Mouse (Mus musculus) CD4-positive helper T cell, adult 2 months (primary cell): ENCODE measurements around the gene Crp.

Source experiments
- DNase-seq: peaks from one replicate; pipeline ENCODE4 v3.0.0-alpha.2; 2012; ENCODE audit warnings: low read depth, missing footprints, low spot score

The Crp gene

GRCm38 (mm10) chr1:172711962-172712361 is 14.1 kb downstream of the Crp start:
- DNase-seq, result no peak

DNA sequence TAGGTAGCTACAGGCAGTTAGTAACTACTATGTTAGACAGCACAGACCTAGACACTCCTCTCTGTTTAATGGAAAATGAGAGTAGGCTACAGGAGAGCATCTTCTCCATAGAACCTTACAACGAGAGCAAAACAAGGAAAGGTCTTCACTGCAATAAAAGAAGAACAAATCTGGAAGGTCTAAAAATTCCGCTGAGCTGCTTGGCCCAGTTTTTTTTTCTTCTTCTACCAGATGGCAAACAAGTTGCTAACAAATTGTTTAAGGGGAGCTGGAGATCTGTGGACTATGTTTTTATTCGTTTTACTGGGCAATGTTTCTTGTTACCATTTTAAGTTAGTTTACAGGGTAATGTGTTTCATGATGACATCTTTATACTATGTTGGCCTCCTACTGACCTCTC is 53.4 kb downstream of the Crp start:
- DNase-seq, result no peak

DNA sequence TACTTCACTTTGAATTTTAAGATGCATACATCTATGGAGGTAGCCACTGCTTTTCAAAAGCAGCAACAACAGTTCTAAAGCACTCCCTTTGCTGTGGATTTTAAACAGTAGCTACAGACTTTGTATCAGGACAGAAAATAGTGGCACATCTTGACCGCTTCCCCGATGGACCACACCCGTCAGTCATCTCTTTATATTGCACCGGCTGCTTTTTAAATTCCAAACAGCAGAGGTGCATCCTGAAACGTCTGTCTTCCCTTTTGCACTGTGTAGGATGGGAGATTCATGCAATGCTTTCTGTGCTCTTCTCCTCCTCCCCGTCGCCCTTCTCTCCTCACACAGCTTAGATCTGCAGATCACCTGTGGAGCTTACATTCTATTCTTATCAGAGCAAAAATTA is 57.3 kb downstream of the Crp start:
- no peak for DNase-seq

GRCm38 (mm10) chr1:172759525-172759924 is 61.7 kb downstream of the Crp start:
- DNase-seq, result no peak

DNA sequence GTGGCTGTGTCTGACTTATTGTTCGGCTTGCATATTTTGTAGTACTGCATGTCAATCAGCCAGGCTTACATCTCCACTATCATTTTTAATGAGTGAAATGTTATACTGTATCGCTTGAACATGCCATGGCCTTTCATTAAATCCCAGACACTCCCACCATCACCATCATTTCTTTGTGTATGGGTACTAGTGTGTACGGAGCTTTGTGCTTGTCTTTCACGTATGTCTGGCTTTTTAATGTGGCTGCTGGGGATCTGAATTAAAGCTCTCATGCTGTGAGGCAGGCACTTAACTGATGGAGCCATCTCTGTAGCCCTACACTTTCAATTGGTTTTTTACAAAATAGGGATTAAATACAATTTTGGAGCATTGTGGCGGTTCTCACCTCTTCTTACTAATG is 81.3 kb downstream of the Crp start:
- DNase-seq, result no peak

DNA sequence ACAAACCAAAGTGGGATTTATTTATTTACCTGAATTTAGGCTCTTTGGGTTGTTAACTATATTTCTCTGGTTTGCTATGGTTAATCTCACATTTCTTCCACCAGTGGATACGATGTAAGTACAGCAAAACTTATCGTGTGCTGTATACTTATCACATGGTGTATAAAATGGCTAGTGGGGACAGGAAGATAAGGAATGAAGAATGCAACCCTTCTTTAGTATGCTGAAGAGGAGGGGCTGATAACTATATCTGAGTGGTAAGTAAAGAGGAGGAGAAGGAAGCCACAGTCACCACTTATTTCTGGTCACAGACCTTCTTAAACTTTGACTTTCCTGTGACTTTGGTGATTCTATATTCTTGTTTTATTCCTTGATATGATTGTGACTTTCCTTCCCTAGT is 87.5 kb downstream of the Crp start:
- no peak for DNase-seq

GRCm38 (mm10) chr1:172785886-172786285 is 88.0 kb downstream of the Crp start:
- no peak for DNase-seq

- no peak for DNase-seq
Measured at GRCm38 (mm10) chr1:172828975-172829374, 131.1 kb downstream of the Crp start.

GRCm38 (mm10) chr1:172847044-172847761 is 149.3 kb downstream of the Crp start:
- DNase-seq, result no peak

DNA sequence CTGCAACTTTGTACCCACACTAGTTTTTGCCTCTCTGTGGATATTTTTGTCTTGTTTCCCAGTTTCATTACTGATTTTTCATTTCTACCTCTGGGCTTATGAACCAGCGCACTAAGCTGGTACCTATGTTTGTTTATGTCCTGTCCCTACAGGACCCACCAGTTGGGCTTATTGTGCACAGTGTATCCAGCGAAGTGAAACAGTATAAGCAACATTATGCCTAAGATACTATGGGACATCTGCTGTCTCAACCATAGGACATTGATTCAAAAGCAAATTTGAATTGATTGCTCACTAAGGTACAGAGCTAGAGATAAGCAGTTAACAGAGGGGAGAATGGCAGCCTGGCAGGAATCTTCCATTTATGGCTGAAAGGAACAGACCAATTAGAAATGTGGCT is 150.3 kb downstream of the Crp start:
- DNase-seq, result no peak

DNA sequence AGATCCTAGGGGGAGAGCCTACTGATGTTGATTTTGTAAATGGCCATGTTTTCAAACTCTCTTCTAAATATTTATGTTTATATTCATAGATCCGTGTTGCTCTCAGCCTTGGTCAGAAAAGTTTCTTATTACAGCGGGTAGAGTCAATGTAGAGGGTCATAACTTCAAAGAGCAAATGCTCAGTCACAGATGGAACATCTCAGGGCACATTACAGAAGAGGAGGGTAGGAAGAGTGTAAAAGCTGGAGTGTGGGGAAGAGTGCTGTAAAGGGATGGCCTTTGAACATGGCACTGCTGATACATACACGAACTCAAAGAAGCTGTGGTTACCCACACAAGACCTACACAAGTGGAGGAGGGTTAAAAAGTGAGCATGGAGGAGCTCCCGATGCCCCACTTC is 177.4 kb downstream of the Crp start:
- no peak for DNase-seq

DNA sequence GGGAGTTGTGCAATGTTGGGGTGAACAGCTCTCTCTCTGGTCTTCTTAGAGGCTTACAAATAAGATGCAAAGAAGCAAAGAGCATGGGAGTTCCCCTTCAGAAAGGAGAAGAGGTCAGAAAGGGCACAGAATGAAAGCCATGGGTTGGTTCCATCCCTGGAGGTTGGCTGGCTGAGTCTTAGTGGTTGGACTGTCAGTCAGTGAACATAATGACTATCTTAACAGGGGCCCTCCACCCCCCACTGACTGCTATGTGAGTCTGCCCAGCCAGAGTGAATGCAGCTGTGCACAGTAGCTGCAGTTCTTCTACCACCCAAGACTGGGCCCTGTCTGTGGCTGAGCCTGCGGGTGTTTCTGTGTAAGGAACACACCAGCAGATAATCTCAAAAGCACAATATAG is 178.8 kb downstream of the Crp start:
- DNase-seq, result no peak
